Mouse (Mus musculus): ENCODE measurements around the gene Gigyf2.
"Not testable (repeated sequence)": the region's sequence is repeated elsewhere in the genome, so short reads cannot be mapped to it uniquely, and the experiment has no call there.

The Gigyf2 gene

DNA sequence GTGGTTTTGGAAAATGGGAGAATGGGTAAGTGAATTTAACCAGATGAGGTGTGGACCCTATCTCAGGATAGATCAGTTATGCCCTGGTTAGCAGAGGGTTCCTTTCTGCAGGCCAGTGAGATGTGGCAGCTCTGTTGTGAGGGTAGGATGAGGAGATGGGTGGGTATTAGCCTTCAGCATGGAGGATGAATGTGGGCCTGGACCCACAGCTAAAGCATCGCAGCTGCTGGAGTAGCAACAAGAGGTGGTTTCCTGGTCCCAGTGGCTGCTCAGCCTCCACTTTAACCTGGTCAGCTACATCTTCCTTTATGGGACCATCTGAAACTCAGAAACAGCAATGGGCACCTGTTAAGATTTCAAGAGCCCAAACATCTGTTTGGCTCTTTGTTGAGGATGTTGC is 129.6 kb downstream of the Gigyf2 start:
- no peak for DNase-seq

- DNase-seq: no peak
Observed at GRCm38 (mm10) chr1:87458045-87458444, 131.2 kb downstream of the Gigyf2 start.

DNA sequence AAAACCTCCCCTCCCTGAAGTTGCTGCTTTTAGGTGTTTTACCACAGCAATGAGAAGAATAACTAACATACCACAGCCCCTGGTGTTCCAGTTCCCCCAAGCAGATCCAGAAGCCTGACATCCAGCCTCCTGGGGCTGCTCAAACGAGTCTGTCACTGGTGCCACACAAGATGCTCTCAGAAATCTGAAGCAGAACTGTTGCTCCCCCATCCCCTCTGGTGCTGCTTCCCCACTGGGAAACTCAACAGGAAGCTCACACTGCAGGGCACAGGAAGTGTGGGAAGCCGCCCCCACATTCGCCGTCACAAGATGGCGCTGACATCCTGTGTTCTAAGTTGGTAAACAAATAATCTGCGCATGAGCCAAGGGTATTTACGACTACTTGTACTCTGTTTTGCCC is 133.1 kb downstream of the Gigyf2 start:
- DNase-seq: not testable (repeated sequence)

GRCm38 (mm10) chr1:87467469-87467868 is 140.7 kb downstream of the Gigyf2 start:
- no peak for DNase-seq

DNA sequence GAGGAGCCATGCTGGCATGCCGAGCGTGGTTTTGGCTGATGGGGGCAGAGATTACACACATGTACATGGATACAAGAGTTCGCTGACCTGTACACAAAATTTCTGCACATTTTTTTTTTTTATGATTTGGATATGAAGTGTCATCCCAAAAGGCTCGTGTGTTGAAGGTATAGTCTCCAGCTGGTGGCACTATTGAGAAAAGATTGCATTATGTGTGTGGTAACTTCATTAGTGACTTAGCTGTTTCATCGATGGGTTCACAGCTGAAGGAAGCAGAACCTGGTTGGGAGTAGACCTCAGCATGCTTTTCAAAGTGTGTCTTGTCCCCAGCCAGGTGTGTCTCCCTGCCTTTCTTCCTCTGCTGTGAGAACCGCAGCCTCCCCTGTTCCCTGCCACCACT is 141.5 kb downstream of the Gigyf2 start:
- DNase-seq: no peak

DNA sequence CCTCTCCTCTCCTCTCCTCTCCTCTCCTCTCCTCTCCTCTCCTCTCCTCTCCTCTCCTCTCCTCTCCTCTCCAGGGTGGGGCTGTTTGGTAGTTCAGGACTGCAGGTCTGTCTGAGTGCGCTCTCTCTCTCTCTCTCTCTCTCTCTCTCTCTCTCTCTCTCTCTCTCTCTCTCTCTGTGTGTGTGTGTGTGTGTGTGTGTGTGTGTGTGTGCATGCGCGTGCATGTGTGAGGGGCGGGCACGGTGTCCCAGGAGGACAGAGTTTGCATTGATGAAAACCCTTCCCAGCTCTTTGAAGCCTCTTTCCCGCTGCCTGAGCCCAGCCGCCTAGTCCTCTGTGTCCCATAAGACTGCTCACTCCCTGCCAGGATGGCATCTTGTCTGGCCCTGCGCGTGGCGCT is 143.2 kb downstream of the Gigyf2 start, which contains the start of gene Snorc:
Gene Snorc, plus strand, starts transcription at position 301 of the 400 bp plus-strand sequence.
- not testable (repeated sequence) for DNase-seq

- no peak for DNase-seq
Observed at GRCm38 (mm10) chr1:87471914-87472313, 145.1 kb downstream of the Gigyf2 start.

- no peak for DNase-seq
Observed at GRCm38 (mm10) chr1:87472576-87472975, 145.8 kb downstream of the Gigyf2 start.

- DNase-seq: no peak
Observed at GRCm38 (mm10) chr1:87475076-87475895, 148.5 kb downstream of the Gigyf2 start.

- DNase-seq: no peak
Observed at GRCm38 (mm10) chr1:87482546-87482945, 155.7 kb downstream of the Gigyf2 start.

DNA sequence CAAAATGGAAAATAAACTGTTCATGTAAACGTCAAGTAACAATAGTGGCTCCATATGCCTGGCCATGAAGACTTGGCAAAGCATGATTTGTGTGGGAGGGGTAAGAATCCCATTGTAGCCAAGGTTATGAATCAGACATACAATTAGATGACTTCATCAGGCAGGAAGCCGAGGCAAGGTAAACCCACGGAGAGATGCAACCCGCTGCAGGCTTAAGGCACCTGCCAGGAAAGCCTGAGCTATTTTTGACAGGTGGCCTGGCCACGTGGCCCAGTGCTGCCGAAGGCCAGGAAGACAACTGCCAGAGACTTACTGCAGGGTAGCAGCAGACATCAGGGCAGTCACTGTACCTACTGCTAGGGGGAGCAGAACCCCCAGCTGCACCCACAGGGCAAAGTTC is 159.6 kb downstream of the Gigyf2 start:
- no peak for DNase-seq

DNA sequence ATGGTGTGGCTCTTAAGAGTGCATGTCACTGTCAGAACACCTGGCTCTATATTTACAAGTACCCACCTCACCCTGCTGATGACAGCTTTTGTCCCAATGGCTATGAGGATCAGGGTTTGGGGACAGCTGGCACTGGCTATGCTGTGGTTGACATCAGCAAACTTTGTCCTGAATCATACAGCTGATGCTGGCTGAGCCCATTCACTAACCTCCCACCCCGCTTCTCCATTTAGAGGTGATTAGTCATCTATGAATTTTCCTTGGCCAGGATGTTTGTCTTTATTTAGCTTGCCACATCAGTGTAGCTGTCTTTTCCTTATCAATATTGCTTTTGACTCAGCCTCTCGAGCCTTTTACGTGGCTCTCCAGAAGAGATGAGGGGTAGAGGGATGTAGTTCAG is 165.5 kb downstream of the Gigyf2 start:
- no peak for DNase-seq

DNA sequence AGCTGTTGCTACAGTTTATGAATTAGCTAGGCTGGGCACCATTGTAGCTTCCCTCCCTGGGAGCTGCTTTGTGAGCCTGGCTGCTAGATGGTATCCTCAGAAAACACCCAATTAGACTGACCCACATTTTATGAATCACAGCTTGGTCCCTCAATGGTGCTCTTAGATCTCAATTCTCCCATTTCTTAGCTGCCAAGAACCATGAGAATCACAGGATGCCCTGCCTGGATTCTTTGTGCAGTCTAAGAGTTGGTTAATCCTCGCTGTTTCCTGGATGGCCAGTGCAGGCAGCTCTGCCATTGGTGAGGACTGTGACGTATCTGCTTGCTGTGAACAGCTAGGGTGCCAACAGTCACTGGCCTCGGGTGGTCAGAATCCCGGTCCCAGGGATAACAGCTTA is 166.7 kb downstream of the Gigyf2 start:
- no peak for DNase-seq

Measured in B cell, adult 2 months (primary cell).